Mouse (Mus musculus) C3H10T1/2 (cell line): ENCODE results near the gene Stx6. TPM values are rescaled to one million over a fixed set of nuclear protein-coding genes. Genes with fewer than 3 reads are reported as not detected.

ENCODE experiments used
- polyA plus RNA-seq, 2 experiments: library from polyadenylated mRNA; unstranded; fragments of >200 nt; fragmentation: generic; extraction: Trizol; gene quantifications; one replicate each; pipeline ENCODE4 v1.2.1; 2012; ENCODE audit warnings: missing spikeins in 2 of 2

Gene Stx6
- 10 to 100 TPM in 1 of 2 experiments, 1 to 10 TPM in 1; 9.9 to 23.9 TPM for polyA plus RNA-seq

DNA sequence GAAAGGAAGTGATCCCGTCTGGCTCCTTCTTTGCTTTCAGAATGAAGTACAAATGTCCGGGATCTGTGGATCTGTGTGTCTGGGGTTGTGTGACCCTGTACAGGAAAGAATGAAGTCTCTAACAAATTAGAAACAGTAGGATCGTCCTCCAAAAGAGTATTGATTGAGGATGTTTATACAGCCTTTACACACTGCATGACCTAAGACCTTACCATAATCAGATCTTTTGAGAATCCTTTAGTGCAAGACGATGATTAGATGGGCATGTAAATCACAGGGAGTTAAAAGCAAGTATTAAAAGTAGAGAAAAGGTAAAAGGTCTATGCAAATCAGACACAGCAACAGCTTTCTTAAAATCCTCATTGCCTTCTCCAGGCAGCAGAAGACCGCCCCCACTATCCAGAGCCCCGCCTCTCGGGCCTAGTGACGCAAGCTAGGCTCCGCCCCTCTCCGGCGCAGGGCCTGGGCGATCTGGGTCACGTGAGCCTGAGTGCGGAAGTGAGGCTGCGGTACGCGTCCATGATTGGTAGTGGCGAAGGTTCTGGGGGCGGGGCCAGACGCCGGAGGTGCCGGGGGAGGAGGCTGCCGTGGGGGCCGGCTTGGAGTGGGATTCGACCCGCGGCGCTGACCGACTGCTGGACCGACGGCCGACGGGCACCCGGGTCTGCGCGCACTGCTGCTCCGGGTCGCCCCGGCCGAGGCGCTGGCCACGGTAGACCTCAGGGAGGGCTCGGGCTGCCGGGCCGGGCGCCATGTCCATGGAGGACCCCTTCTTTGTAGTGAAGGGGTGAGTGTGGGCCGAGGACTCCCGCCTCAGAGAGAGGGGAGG, at the start of gene Stx6:
Gene Stx6, plus strand, starts transcription at position 575 of the 829 bp plus-strand sequence.

DNA sequence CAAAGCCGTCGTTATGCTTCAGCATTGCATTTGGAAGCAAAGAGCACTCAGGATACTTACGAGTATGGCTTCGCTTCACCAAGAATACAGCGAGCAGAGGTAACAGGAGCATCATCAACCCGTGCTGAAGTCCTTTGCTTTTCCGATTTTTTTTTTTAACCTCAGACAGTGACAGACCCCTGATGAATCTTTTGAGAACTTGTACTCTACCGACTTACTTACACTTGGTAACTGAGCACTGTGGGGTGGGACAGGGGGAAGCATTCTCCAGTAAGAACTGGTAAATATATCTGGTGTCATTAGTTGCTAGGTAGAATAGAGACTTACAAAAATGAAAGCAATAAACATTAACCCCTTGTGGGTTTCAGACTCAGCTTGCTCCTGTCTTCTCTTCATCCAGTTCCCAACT, 11.9 kb upstream of the Stx6 start, which contains the start of gene Mr1:
Gene Mr1, minus strand, starts transcription at position 243 of the 409 bp plus-strand sequence.

DNA sequence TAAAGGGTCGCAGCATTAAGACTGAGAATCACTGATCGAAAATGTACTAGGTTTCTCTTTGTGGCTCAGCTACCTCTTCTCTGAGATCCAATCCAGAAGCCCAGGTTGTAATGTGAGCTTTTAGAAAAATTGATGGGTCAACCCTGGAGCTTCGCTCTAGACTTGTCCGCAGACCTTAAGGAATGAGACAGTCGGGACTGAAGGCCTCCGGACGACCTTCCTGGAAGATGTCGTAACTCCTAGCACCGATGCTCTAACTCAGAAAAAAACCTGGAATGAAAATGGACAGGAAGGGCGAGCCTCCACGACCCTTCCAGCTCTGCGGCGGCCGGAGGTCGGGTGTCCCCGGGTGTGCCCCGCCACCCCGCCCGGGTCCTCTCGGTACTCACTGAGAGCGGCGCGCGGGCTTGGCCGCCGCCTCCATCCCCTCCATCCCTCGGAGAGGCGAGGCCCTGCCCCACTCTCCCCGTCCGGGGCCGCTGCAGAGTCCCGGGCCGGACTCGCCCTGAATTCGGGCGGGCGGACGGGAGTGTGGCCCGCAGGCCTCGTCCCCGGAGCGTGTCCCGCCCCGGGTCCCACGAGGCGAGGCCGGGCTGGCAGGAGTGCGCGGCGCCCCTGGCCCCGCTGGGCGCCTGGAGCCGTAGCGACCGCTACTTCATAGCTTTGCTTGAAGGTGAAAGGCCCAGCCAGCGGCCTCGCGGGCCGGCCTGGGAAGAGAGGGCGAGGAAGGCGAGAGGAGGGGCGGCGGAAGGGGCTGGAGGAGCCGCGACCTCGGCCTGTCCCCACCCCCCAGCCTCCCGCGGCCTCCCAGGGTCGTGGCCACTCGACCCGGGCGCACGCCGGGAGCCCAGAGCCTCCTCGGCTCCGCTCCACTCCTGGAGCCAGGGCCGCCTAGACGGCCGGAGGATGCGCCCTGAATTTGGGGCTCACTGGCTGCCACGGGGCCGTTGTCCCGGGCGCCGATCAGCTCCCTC, 85.6 kb downstream of the Stx6 start, which contains the start of gene BC034090:
Gene BC034090, minus strand, starts transcription at position 648 of the 974 bp plus-strand sequence.

Other genes starting within 250 kb of the Stx6 start
- gene Ier5, start 59.1 kb upstream of the Stx6 start, polyA plus RNA-seq = 10 to 100 TPM; 10.7 to 21.5 TPM
- 1 to 10 TPM in 1 of 2 experiments, under 1 TPM in 1; 0.19 to 7.7 TPM for gene Mr1, start 11.9 kb upstream of the Stx6 start, polyA plus RNA-seq
- gene BC034090, start 85.7 kb downstream of the Stx6 start, polyA plus RNA-seq = under 1 TPM; 0.01 to 0.13 TPM